Mouse (Mus musculus) spleen, postnatal 0 days (tissue): ENCODE results near the gene Ttc22. TPM values are rescaled to one million over a fixed set of nuclear protein-coding genes. Genes with fewer than 3 reads are reported as not detected.

Experiments
- polyA plus RNA-seq: library from polyadenylated mRNA; unstranded; fragments of >200 nt; fragmentation: Nextera tagmentation; extraction: Ambion mirVana; gene quantifications from 2 replicates; pipeline ENCODE4 v1.2.1, GENCODE M21; 2015

Ttc22 gene
- 0.88 and 1.1 TPM in 2 replicates for polyA plus RNA-seq

DNA sequence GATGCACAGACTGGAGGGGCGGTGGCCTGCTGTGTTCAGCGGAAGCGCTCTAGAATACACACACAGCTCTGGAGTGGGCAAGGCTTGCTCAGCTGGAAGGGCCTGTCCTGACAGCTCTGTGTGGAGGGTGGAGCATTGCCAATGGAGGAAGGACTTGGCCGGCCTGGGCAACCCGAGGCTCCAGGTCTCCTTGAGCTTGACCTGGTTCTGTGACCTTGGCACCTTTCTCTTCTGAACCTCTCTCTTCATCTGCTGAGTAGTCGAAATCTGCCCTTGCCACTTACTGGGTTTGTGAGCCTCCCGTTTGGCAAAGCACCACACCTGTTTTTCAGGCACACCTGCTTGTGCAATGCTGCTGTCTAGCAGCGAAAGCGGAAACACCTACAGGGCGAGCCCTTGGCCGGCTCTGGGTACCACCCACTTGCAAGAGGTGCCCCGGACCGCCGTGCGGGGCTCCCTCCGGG is at the start of gene Ttc22:
Gene Ttc22 (plus strand): TSS at position 403 of the 464 bp plus-strand sequence.

DNA sequence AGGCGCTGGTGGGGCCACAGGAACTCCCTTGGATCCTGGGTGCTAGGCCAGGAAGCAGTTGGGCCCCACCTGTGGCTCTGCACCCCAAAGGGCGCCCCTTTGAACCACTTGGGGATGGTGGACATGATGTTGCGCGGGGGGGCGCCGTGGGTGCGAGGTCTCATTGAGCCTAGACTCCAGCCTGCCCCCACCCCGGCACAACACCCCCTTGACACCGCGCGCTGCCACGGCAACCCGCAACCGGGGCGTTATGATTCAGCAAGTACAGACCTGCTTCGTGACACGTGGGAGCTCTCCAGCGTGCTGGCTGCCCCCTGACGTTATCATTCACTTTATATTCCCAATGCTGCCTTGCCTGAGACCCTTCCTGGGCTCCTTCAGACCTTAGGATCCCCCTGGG is 5.2 kb upstream of the Ttc22 start, which contains the start of gene Lexm:
Gene Lexm (minus strand): TSS at position 186 of the 400 bp plus-strand sequence.

DNA sequence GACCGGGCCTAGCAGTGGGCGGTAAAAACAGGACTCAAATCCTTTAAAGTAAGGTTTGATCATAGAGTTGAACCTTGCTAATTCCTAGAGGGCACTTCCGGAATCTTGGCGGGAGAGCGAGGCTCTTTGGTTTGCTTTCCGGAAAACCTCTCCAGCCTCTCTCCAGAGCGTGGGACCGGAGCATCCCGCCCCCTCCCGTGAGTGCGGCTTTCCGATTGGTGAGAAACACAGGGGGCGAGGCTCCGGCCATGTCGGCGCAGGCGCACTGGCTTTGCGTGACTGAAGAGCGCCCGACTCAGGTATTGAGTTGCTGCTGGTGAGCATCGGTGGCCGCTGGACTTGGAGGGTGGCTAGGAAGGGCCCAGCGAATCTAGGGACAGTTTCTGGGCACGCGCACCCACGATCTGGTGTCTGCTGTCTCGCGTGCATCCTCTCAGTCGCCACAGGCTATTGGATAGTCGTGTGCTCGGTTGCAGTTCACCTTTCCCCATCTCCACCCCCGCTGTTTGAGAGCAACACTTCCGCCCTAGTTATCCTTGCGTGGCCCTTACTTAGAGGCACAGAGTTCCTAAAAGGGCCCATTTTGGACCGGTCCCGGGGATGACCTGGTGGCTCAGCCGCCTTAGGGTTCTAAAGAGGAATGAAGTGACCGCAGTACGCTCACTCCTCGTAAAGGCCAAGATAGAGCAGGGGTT is 28.7 kb downstream of the Ttc22 start, which contains the start of gene Pars2:
Gene Pars2 (plus strand): TSS at position 237 of the 695 bp plus-strand sequence.

DNA sequence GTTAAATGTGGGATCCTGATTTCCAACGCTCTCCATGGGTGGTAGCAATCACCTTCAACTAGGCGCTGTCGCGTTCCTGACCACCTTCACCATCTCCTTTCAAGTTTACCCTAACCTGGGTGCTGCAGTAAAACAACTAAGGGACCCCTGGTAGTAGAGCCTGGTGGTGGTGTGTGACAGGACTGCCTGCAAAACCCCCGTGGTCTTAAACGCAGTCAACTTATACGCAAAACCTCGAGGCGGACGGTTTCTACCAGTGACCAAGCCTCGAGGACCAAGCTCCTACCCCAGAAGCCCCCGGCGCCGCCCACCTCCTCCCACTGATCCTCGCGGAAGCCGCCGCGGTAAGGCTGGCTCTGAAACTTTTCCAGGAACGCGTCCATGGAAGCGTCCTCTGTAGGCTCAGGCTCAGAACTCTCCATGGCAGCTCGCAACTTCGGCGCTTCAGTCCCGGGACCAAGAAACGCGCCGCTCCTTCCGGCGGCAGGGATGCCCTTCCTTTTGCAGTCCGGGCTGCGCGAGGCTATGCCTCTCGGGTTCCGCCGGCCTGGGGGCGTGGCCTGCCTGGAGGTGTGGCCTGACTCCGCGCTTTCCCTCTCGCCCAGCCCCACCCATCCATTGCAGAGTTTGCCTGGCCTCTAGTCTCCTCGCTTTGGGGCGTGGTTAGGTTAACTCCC is 56.3 kb downstream of the Ttc22 start, which contains the start of gene Ttc4:
Gene Ttc4 (minus strand): TSS at position 503 of the 677 bp plus-strand sequence.

Other genes starting within 250 kb of the Ttc22 start
- gene Pcsk9, start 158.1 kb upstream of the Ttc22 start, polyA plus RNA-seq: 1.7 and 2.0 TPM in 2 replicates
- gene Bsnd, start 130.1 kb upstream of the Ttc22 start, polyA plus RNA-seq: not detected in 2 replicates
- 1.8 and 2.2 TPM in 2 replicates for gene Dhcr24, start 61.4 kb upstream of the Ttc22 start, polyA plus RNA-seq
- not detected in 2 replicates for gene Lexm, start 5.2 kb upstream of the Ttc22 start, polyA plus RNA-seq
- gene Pars2, start 28.6 kb downstream of the Ttc22 start, polyA plus RNA-seq: 4.8 and 5.5 TPM in 2 replicates
- gene Ttc4, start 56.5 kb downstream of the Ttc22 start, polyA plus RNA-seq: 33.7 and 35.8 TPM in 2 replicates
- 0.28 and 0.51 TPM in 2 replicates for gene Mroh7, start 108.5 kb downstream of the Ttc22 start, polyA plus RNA-seq
- gene Fam151a, start 111.5 kb downstream of the Ttc22 start, polyA plus RNA-seq: 9.5 and 17.2 TPM in 2 replicates
- gene Acot11, start 182.6 kb downstream of the Ttc22 start, polyA plus RNA-seq: 3.3 and 3.4 TPM in 2 replicates